Mouse (Mus musculus): ENCODE data around the gene Dtnb. TPM values are rescaled to one million over a fixed set of nuclear protein-coding genes. Genes with fewer than 3 reads are reported as not detected.

The Dtnb gene
- polyA plus RNA-seq, 1 experiment from 2014 or later = 44.8 TPM

DNA sequence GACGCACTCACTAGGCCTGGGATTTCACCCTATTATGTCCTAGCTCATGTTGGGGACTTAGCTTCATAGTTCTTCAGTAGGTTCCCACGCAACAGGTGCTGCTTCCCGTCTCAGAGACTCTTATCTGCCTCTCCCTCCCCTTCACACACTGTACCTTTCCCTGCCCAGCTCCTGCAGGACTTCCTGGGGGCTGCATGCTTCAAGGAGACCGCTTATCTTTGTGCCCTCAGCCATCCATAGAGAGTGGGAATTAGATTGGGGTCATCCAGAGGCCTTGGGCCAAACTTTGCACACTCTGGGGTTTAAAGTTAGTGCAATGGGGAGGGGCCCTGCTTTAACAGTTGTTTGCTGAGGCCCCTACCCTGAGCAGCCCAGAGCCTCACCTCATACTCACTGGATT, 212.5 kb downstream of the Dtnb start:
- Histone ChIP-seq H3K27me3 (no peaks in the 10 kb centered on the region), H3K4me3 (no peak overlapping the region), H3K27ac (replicated peaks) (no peak overlapping the region), H3K9me3 (no peaks in the 10 kb centered on the region), H3K4me1 (replicated peaks) (peaks cover 62% of the 10 kb centered on the region), H3K36me3 (no peaks in the 10 kb centered on the region), H3K4me2 (no peak overlapping the region), H3K9ac (no peak overlapping the region)
- no peak for ATAC-seq (ENCODE audit: low read depth)
- WGBS = 80% methylated on average over 4 of the region's 4 CpGs

DNA sequence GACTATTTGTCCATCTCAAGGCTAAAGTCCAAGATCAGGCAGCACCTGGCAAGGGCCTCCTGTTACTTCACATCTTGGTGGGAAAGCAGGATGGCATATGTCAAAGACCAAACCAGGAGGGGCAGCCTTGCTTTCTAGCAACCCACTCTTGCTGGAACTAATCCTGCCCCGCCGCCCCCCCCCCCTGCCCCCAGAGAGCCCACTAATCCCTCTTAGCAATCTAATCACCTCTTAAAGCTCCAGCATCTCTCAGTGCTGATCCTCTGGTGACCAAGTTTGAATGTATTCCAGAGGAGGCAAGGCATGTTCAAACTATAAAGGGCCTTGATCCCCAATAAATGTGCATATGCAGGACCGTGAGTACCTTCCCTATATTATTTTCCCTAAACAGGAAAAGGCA, 214.9 kb downstream of the Dtnb start:
- Histone ChIP-seq H3K27ac (replicated peaks) (no peak overlapping the region), H3K9ac (no peak overlapping the region), H3K4me3 (no peak overlapping the region), H3K9me3 (no peaks in the 10 kb centered on the region), H3K27me3 (no peaks in the 10 kb centered on the region), H3K4me1 (replicated peaks) (peaks cover 44% of the 10 kb centered on the region), H3K36me3 (no peaks in the 10 kb centered on the region), H3K4me2 (no peak overlapping the region)
- WGBS = 75% methylated on average over 3 of the region's 3 CpGs
- ATAC-seq (ENCODE audit: low read depth) = no peak

DNA sequence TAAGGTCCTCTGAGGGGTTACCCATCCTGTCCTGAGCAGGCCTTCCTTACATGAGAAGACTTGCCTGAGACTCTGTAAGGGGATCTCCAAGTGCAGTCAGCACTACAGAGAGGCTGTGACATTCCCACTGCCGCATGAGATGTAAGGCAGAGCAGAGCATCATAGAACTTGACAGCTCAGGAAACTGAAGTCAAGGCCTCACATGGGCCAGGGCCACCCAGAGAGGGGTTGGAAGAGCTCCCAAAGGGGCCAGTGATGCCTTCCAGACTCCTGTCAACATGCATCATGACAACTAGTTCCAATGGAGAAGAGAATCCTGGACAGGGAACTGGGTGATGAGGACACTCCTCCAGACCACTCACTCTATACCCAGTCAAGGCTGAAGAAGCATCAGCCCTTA, 215.4 kb downstream of the Dtnb start:
- Histone ChIP-seq H3K36me3 (no peaks in the 10 kb centered on the region), H3K4me2 (no peak overlapping the region), H3K27me3 (no peaks in the 10 kb centered on the region), H3K27ac (replicated peaks) (no peak overlapping the region), H3K9ac (no peak overlapping the region), H3K9me3 (no peaks in the 10 kb centered on the region), H3K4me3 (no peak overlapping the region), H3K4me1 (replicated peaks) (peaks cover 42% of the 10 kb centered on the region)
- 89% methylated on average over 1 of the region's 1 CpGs for WGBS
- ATAC-seq (ENCODE audit: low read depth) = no peak

DNA sequence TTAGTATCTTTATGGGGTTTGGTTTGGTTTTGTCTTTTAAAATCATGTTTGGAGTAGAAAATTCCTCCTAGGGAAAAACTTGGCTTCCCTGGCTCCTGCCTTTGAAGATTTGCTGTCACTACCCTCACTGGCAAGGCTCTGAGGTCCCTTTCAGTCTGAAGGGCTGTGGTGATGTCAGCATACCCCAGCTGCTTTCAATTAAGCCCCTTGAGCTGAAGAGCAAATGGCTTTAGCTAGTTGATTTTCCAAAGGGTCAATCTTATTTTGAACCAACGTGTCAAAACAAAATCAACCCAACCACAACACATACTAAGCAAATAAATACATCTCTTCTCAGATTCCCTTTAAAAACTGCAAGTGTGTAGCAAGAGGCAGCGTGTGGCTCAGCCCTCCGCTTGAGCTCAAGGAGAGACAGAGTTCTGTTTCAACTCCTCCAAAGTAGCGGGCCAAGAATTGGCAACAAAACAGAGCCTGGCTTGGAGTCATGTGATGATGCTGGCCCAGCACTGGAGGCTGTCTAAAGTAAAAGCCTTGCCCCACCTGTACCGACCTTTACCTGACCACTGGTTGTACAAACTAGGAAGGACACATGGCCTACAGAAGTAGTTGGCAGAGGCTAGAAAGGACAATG, 216.4 kb downstream of the Dtnb start:
- Histone ChIP-seq H3K4me1 (replicated peaks) (peaks cover 32% of the 10 kb centered on the region), H3K9ac (no peak overlapping the region), H3K4me3 (no peak overlapping the region), H3K4me2 (no peak overlapping the region), H3K9me3 (no peaks in the 10 kb centered on the region), H3K36me3 (no peaks in the 10 kb centered on the region), H3K27me3 (no peaks in the 10 kb centered on the region), H3K27ac (replicated peaks) (no peak overlapping the region)
- WGBS = 67% methylated on average over 5 of the region's 5 CpGs
- ATAC-seq (ENCODE audit: low read depth) = no peak

DNA sequence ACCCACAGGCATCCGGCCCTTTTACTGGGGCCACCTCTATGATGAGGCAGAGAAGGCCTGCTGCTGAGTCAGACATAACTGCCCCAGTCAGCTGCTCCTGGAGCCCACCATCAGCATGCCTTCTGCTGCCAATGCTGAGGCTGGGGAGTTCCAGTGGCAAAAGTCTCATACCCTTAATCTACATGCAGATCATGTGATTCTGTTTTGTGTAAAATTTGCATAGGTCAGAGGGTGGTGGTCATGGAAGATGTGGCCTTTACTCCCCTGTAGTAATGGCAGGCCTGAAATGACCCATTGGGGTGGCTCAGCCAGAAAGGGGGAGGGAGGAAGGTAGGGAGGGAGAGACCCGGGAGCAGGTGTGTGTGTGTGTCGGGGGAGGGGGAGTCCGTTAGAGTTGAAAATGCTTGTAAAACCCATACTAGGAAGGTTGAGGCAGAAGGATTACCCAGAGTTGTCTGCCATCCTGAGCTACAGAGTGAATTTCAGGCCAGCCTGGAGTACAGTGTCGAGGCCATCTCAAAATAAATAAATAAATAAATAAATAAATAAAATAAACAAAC, 217.5 kb downstream of the Dtnb start:
- Histone ChIP-seq H3K4me2 (no peak overlapping the region), H3K4me3 (no peak overlapping the region), H3K36me3 (no peaks in the 10 kb centered on the region), H3K4me1 (replicated peaks) (peaks cover 20% of the 10 kb centered on the region), H3K9me3 (no peaks in the 10 kb centered on the region), H3K27ac (replicated peaks) (no peak overlapping the region), H3K9ac (no peak overlapping the region), H3K27me3 (no peaks in the 10 kb centered on the region)
- ATAC-seq (ENCODE audit: low read depth) = no peak
- WGBS = 66% methylated on average over 5 of the region's 5 CpGs

DNA sequence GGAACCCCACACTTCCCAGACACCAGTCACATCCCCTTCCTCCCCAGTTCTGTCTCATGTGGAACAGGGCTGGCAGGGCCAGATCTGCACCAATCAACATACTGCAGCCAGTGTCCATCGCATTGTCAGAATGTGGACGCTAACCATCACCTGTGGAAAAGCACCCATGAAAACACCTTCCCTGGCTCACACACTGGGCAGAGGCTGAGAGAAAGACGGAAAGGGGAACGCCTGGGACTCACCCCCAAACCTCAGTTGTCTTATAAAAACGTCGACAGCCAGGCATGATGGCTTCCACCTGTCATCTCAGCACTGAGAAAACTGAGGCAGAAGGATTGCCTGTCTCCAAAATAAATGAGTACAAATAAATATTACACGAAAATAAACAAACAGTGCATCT, 219.1 kb downstream of the Dtnb start:
- no peak overlapping the region for H3K27ac ChIP-seq (replicated peaks)
- peak overlapping the region; percentile 51 for H3K4me2 ChIP-seq
- H3K27me3 ChIP-seq = no peaks in the 10 kb centered on the region
- no peak overlapping the region for H3K9ac ChIP-seq
- peak overlapping the region; percentile 23 for H3K4me3 ChIP-seq
- H3K36me3 ChIP-seq = no peaks in the 10 kb centered on the region
- whole genome bisulfite sequencing = 52% methylated on average over 7 of the region's 7 CpGs
- 0 out of 2 replicates have a peak, but pooled peaks have one; percentile 21 for ATAC-seq (ENCODE audit: low read depth)
- peaks cover 15% of the 10 kb centered on the region for H3K4me1 ChIP-seq (replicated peaks)
- no peaks in the 10 kb centered on the region for H3K9me3 ChIP-seq

DNA sequence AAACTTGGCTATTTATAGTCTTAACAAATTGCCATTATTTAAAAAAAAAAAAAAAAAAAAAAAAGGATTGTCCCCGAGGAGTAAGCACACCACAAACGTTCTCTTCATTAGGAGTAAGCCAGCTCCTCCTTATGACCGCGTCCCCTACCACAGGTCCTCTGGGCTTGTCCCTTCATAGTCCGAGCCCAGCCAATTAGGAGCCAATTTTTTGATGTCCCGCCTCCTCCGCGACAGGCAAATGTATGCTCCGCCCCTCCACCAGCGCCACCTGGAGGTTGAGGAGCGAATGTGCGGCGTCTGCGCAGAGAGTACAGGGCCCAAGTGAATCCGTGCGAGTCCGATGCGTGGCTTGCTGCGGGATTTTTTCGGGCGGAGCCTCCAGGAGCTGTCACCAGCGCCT, 219.6 kb downstream of the Dtnb start:
- Histone ChIP-seq H3K27ac (replicated peaks) (no peak overlapping the region; the same call in 1 of the 2 replicates), H3K4me2 (peak overlapping the region; percentile 51), H3K9ac (0 out of 2 replicates have a peak overlapping the region, but pooled peaks have one; percentile 39), H3K9me3 (no peaks in the 10 kb centered on the region), H3K27me3 (no peaks in the 10 kb centered on the region), H3K36me3 (no peaks in the 10 kb centered on the region), H3K4me1 (replicated peaks) (peaks cover 15% of the 10 kb centered on the region), H3K4me3 (peak overlapping the region; percentile 23)
- ATAC-seq (ENCODE audit: low read depth) = peak; percentile 94
- WGBS = under 1% methylated on average over 22 of the region's 22 CpGs

DNA sequence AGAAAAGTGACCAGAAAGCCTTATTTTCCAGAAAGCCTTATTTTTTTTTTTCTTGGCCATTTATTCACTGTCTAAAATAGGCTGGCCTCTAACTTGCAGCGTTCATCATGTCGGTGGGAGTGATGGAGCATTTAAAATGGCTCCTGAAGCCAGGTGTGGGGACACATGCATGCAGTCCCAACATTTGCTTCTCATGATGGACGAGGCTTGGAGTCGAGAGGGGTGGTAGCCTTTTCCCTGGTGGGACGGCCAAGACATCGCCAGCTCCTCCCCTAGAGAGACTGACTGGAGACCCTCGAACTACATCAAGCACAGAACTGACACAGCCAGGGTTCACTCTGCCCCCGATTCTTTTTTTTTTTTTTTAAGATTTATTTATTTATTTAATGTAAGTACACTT, 220.1 kb downstream of the Dtnb start:
- no peaks in the 10 kb centered on the region for H3K36me3 ChIP-seq
- H3K9ac ChIP-seq = peak overlapping the region; percentile 39; the same call in 1 of the 2 replicates
- peak overlapping the region; percentile 51 for H3K4me2 ChIP-seq
- ATAC-seq (ENCODE audit: low read depth) = peak; percentile 45
- H3K27me3 ChIP-seq = no peaks in the 10 kb centered on the region
- no peaks in the 10 kb centered on the region for H3K9me3 ChIP-seq
- peaks cover 15% of the 10 kb centered on the region for H3K4me1 ChIP-seq (replicated peaks)
- whole genome bisulfite sequencing = 22% methylated on average over 8 of the region's 8 CpGs
- peak overlapping the region; percentile 23 for H3K4me3 ChIP-seq
- H3K27ac ChIP-seq (replicated peaks) = no peak overlapping the region; the same call in 1 of the 2 replicates

DNA sequence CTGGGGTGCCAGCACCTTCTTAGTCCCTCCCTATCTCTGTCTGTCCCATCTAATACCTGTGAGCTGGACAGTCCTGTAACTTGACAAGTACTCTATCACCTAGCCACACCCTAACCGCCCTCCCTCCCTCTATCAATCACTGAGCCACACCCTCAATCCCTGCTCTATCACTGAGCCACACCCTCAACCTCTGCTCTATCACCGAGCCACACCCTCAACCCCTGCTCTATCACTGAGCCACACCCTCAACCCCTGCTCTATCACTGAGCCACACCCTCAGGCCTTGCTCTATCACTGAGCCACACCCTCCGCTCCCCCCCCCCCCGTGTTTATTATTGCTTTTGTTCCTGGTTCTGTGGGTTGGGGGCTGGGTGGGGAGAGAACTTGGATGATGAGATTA, 223.4 kb downstream of the Dtnb start:
- Histone ChIP-seq H3K4me3 (no peak overlapping the region), H3K9ac (no peak overlapping the region), H3K27ac (replicated peaks) (no peak overlapping the region), H3K27me3 (no peaks in the 10 kb centered on the region), H3K9me3 (no peaks in the 10 kb centered on the region), H3K36me3 (no peaks in the 10 kb centered on the region), H3K4me1 (replicated peaks) (peaks cover 8% of the 10 kb centered on the region), H3K4me2 (no peak overlapping the region)
- 36% methylated on average over 4 of the region's 4 CpGs for WGBS
- no peak for ATAC-seq (ENCODE audit: low read depth)

DNA sequence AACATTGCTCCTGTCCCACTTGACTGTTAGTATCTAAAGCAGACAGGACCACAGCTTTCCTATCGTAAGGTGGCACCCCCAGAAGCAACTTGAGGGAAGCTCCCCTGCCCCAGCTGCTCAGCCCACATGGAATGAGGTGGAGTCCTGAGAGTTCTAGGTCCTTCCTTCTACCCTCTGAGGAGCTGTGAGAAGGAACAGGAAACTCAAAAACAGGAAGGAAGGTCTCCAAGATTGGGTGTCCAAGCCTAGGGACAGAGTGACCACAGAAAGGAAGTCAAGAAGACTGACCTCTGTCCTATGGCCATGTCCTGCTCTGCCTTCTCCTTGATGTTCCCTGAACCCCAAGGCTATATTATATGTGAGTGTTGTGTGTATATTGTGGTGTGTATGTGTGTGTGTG, 227.4 kb downstream of the Dtnb start:
- Histone ChIP-seq H3K27ac (replicated peaks) (no peak overlapping the region), H3K4me3 (no peak overlapping the region), H3K36me3 (no peaks in the 10 kb centered on the region), H3K27me3 (no peaks in the 10 kb centered on the region; the same call in 1 of the 2 replicates), H3K4me1 (replicated peaks) (no peaks in the 10 kb centered on the region), H3K9ac (no peak overlapping the region), H3K9me3 (no peaks in the 10 kb centered on the region), H3K4me2 (no peak overlapping the region)
- no peak for ATAC-seq (ENCODE audit: low read depth)
- 88% methylated on average over 1 of the region's 1 CpGs for WGBS

DNA sequence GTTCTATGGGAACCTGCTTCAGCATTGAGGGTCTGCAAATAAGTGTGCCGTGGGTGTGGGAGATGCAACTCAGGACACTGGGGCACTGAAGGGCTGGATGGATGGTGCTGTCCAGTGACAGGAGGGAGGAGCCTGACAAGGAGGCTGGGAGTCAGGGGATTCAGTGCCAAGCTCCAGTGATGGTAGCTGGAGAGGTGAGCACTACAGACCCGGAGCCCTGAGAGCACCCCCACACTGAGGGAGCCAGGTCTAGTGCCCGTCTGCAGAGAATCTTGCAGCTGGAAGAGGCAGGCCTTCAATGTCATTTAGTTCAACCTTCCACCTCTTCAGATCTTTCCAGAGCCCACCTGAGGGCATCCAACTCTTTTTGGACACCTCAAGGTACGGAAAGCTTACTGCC, 233.7 kb downstream of the Dtnb start, which contains the start of gene Dnmt3a:
Gene Dnmt3a (plus strand): TSS at position 156 of the 400 bp plus-strand sequence.
- ATAC-seq (ENCODE audit: low read depth) = peak; percentile 20; the same call in 1 of the 2 replicates
- H3K27ac ChIP-seq (replicated peaks) = peak within 1 kb of the TSS; percentile 94
- 18% methylated on average over 4 of the region's 4 CpGs for WGBS
- H3K9ac ChIP-seq = peak within 1 kb of the TSS; percentile 94
- peaks cover 37% of the 10 kb centered on the region for H3K4me1 ChIP-seq (replicated peaks)
- H3K9me3 ChIP-seq = no peaks in the 10 kb centered on the region
- H3K27me3 ChIP-seq = no peaks in the 10 kb centered on the region; the same call in 1 of the 2 replicates
- no peaks in the 10 kb centered on the region for H3K36me3 ChIP-seq
- peak within 1 kb of the TSS; percentile 90 for H3K4me3 ChIP-seq
- H3K4me2 ChIP-seq = peak within 1 kb of the TSS; percentile 76

DNA sequence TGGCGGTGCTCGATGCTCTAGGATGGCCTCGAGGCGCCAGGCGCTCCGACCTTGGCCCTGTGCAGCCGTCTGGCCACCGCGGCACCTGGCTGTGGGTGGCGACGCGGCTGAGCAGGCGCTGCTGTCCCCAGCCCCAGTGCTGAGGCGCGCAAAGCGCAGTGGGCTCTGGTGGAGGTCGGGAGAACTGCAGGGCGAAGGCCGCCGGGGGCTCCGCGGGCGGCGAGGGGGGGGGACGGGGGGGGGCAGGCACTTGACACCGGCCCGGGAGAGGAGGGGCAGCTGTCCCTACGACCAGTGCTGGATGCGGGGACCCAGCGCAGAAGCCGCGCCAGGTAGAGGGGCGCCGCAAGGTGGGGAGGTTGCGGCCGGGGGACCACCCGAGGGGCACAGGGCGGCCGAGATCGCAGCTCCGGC, 234.1 kb downstream of the Dtnb start:
- Histone ChIP-seq H3K9ac (peak overlapping the region; percentile 94), H3K9me3 (no peaks in the 10 kb centered on the region), H3K27me3 (no peaks in the 10 kb centered on the region; the same call in 1 of the 2 replicates), H3K27ac (replicated peaks) (peak overlapping the region; percentile 94), H3K36me3 (no peaks in the 10 kb centered on the region), H3K4me2 (peak overlapping the region; percentile 76), H3K4me1 (replicated peaks) (peaks cover 41% of the 10 kb centered on the region), H3K4me3 (peak overlapping the region; percentile 90)
- ATAC-seq (ENCODE audit: low read depth) = peak; percentile 81
- under 1% methylated on average over 21 of the region's 41 CpGs for WGBS
